Mouse (Mus musculus) regulatory T cell (primary cell): Measurements from ENCODE around the gene Gm20388.
"Not testable (repeated sequence)": the region's sequence is repeated elsewhere in the genome, so short reads cannot be mapped to it uniquely, and the experiment has no call there.

Experiments
- in situ Hi-C: fragments of 300-600 bp; cut with MboI, MseI; formaldehyde crosslinking; loops from one replicate; pipeline ENCODE4 v1.15.1; 2025; ENCODE audit warnings: high pct_unique_total_duplicates

Gene Gm20388

GRCm38 (mm10) chr8:120334261-120334660 lies 423.6 kb downstream of the Gm20388 start:
- in situ Hi-C loops, result not testable (repeated sequence)

DNA sequence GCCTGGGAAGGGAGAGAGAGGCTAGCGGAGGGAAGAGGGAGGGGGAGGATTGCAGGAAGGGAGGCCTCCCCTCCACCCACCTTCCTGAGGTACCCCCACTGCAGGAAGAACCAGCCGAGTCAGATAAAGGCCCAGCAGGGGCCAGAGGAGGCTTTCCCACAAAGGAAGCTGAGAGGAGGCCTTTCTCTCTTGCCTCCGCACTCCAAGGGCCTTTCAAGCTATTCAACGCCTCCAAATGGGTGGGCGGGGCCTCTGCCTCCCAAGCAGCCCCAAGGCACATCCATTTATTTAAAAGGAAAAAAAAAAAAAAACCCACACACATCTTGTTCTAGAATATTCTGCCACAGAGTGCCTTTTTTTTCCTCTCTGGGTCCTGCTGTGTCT lies 424.2 kb downstream of the Gm20388 start:
- in situ Hi-C loops, result no loop called here

DNA sequence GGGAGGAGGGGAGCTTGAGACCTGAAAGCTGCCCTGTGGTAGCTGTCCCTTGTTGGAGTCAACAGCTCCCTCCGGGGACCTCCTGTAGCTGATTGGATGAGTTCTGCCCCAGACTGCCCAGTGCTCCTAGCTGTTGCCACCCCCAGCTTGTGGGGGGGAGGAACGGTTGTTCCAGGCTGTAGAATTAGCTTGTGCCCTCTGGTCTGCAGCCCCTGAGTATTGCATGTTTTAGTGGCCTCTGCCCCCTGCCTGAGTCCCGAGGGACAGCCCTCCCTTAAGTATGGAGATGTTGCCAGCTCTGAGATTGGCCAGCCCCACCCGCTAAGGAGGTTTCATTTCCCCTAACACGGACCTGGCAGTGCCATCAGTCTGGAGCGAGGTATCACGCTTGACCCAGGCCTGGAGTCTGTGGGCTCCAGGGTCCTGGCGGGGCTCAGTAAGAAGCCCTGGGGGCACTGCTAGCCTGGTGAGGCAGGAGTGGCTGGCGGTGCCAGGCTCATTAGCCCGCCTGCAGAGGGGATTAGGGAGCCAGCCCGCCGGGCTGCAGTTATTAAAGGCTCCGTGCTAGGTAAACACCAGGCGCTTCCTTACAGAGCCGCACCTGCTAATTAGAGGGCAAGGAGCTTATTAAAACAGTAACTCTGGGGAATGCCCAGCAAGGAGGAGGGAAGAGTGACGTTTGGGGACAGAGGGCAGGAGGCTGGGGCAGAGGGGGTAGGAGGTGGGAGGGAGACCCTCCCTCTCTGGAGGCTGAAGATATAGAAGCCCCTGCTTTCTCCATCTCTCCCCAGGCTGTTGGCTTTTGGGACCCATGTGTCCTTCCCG lies 424.8 kb downstream of the Gm20388 start:
- in situ Hi-C loops, result no loop called here

GRCm38 (mm10) chr8:120336087-120336380 lies 425.4 kb downstream of the Gm20388 start:
- in situ Hi-C loops, result no loop called here

DNA sequence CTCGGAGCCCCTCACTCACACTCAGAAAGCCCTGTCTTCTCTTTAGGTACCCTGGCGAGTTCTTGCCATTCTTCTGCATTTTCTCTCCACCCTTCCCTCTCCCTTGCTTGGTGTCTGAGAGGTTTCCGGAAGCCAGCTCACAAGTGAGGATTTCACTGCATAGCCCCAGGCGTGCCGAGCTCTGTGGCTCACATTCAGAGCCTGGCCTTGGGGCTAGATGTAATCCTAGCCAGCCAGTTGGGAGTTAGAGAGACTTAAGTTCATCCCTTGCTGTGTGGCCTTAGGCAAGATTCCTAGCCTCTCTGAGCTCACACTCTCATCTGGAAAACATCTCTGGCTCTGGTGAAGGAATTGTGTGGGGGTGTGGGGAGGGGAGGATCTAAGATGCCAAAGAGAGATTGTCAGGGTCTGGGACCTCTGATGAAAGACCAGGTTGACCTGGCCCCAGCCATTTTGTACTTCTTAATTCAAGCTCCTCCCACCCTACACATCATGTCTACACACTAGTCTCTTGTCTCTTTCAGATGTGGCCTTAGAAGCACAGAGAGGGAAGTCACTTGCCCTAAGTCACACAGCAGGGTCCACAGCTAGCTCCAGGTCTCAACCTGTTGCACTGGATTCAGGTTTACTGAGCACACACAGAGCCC lies 426.4 kb downstream of the Gm20388 start:
- in situ Hi-C loops, result no loop called here

DNA sequence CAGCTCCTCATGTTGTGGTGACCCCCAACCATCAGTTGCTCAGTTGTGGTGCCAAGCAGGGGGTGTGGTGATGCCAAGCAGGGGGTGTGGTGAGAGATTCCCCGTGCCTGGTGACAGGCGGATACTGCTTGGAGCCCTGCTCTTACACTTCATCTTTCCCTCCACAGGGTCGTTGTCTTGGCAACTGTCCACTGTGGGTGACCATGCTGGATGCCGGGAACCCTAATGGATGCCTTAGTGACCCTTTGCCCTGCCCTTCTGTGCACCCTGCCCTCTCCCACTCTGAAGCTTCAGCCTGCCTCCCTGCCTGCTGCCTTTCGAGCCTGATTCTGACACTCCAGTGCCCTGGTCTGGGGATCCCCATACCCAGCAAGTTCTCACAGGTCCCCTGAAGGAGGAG lies 427.0 kb downstream of the Gm20388 start:
- in situ Hi-C loops, result no loop called here

GRCm38 (mm10) chr8:120338678-120339077 lies 428.0 kb downstream of the Gm20388 start:
- in situ Hi-C loops, result no loop called here

GRCm38 (mm10) chr8:120339743-120340142 lies 429.1 kb downstream of the Gm20388 start:
- in situ Hi-C loops, result no loop called here

DNA sequence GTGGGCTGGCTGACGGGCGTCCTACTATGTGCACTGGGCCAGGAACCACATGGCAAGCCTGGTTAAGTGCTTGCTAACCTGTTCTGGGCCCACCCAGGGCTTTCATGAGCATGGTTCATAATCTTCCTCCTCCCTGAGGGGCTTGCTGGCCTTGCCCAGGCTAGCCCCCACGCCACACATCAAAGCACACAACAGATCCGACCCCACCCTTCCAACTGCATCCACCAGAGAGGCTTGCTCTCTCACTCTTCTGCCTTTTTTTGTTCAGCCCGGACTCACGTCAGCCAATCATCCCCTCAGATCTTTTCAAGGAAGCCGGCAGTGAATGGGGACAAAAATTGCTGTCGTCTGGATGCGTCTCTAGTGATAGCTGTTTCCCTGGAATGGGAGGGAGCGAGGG lies 430.5 kb downstream of the Gm20388 start:
- in situ Hi-C loops, result no loop called here

- in situ Hi-C loops, result no loop called here
Observed at GRCm38 (mm10) chr8:120342847-120343548, 432.4 kb downstream of the Gm20388 start.

- in situ Hi-C loops, result no loop called here
Observed at GRCm38 (mm10) chr8:120343582-120343981, 432.9 kb downstream of the Gm20388 start.

GRCm38 (mm10) chr8:120344166-120344565 lies 433.5 kb downstream of the Gm20388 start:
- in situ Hi-C loops, result no loop called here

- in situ Hi-C loops, result no loop called here
Observed at GRCm38 (mm10) chr8:120344583-120344982, 433.9 kb downstream of the Gm20388 start.

- in situ Hi-C loops, result no loop called here
Observed at GRCm38 (mm10) chr8:120347734-120348341, 437.2 kb downstream of the Gm20388 start.

DNA sequence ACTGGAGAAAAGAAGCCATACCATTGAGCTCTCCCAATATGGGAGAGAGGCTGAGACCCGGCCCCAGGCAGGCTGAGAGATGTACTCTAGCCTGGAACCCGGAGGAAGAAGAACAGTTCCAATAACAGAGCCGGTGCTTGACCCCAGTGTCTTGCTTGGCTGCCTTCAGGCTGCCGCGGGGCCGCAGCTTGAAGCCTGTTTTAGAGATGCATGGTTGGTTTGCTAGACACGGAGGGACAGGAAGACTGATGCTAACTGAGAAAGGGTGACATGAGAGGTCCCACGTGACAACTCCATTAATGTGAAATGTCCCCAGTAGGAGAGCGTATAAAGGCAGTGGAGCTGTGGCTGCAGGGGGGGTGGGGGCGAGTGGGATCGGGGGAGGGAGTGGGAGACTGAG lies 438.3 kb downstream of the Gm20388 start:
- in situ Hi-C loops, result no loop called here

- in situ Hi-C loops, result no loop called here
Observed at GRCm38 (mm10) chr8:120351332-120352071, 440.9 kb downstream of the Gm20388 start.

GRCm38 (mm10) chr8:120352096-120352495 lies 441.5 kb downstream of the Gm20388 start:
- in situ Hi-C loops, result no loop called here

- in situ Hi-C loops, result no loop called here
Observed at GRCm38 (mm10) chr8:120356067-120356466, 445.4 kb downstream of the Gm20388 start.

- in situ Hi-C loops, result no loop called here
Observed at GRCm38 (mm10) chr8:120357504-120357903, 446.9 kb downstream of the Gm20388 start.

DNA sequence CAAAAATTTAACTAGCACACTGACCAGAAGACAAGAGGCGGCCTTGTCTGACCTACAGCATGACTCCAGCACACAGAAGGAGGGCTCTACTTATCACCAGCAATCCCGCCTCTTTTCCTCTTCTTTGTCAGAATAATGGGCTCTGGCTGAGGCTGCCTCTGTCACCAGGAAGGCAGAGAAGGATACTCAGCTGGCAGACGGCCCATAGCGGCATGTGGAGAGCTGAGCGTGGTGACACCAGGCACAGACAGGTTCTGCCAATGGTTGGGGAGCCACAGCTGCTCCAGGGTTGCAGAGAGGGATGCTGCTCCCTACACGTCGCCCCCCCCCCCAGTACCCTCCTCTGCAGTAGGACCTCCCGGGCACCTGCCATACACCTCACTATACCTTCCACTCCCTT lies 450.7 kb downstream of the Gm20388 start:
- in situ Hi-C loops, result no loop called here

DNA sequence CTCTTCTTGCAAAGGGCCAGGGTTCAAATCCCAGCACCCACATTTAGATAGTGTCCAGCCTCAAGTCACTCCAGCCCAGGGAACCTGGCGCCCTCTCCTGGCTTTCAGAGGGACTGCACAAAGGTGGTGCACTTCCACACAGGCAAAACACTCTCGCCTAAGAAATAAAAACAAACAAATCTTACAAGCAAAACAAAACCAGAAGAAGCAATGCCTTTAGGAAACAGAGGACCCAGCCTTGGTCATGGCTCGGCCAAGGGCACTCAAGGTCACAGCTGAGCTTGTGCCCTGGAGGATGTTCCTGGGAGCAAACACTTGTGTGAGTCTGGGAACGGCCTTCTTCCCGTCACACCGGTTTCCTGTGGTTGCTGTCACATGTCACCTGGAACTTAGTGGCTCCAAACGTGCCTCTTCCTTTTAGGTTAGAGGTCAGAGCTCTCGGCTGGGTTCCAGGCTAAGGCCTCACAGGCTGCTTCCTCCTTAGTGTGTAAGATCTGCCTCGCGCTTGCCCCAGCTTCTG lies 453.0 kb downstream of the Gm20388 start:
- in situ Hi-C loops, result no loop called here
